Comparison of ENCODE assay signal across 20 mouse cellular contexts in the genomic region with DNA sequence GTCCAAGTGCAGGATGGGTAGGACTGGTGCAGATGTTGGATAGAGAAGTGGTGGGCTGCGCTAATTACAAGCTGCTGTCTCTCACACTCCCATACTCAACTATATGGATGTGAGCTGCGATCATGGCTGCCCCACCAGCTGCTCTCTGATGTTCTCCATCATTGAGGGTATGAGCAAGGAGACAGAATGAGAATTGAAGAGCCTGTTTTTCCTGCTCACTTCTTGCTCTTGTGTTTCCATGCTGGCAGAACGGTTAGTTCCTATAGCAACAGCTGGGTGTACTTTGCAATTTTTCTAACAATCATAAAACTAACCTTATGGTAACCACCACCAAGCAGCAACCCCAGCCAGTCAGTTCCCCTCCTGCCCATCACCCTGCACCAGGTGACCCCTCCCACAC. TPM values are rescaled to one million over a fixed set of nuclear protein-coding genes. Genes with fewer than 3 reads are reported as not detected.
DNase-seq lines count a peak whose midpoint lies in the region; ATAC-seq and TF ChIP-seq lines count a peak whose summit lies in the region.
"Had no signal": no experiment of that assay in that cellular context is flagged by ENCODE, and none has a peak within 500 bp of the region (broad histone marks: within the 10 kb centered on the region; RNA-seq: fewer than 3 reads in every experiment).

No protein-coding gene starts in this region.

- no peaks in the 10 kb centered on the region for H3K27me3 ChIP-seq in forebrain, postnatal 0 days (ENCODE audit: insufficient read depth, low read length)
- H3K27me3 ChIP-seq in forebrain, embryonic 10.5 days (ENCODE audit: poor library complexity, severe bottlenecking), result no peaks in the 10 kb centered on the region
- H3K27me3 ChIP-seq in limb, embryonic 11.5 days (ENCODE audit: control insufficient read depth, insufficient read depth, low read length), result no peaks in the 10 kb centered on the region
- no peaks in the 10 kb centered on the region for H3K27me3 ChIP-seq in limb, embryonic 10.5 days (ENCODE audit: low read depth, poor library complexity, severe bottlenecking)
- H3K27me3 ChIP-seq: embryonic facial prominence, embryonic 12.5 days; embryonic facial prominence, embryonic 15.5 days; forebrain, embryonic 13.5 days; forebrain, embryonic 15.5 days had no signal

- no peaks in the 10 kb centered on the region for H3K4me1 ChIP-seq in forebrain, postnatal 0 days (ENCODE audit: insufficient read depth)
- no peaks in the 10 kb centered on the region for H3K4me1 ChIP-seq in forebrain, embryonic 10.5 days
- H3K4me1 ChIP-seq in limb, embryonic 11.5 days (ENCODE audit: control insufficient read depth, insufficient read depth, low read length), result no peaks in the 10 kb centered on the region
- no peaks in the 10 kb centered on the region for H3K4me1 ChIP-seq in limb, embryonic 10.5 days
- H3K4me1 ChIP-seq: embryonic facial prominence, embryonic 12.5 days; embryonic facial prominence, embryonic 15.5 days; forebrain, embryonic 13.5 days; forebrain, embryonic 15.5 days had no signal

- no peak overlapping the region for H3K9ac ChIP-seq in forebrain, postnatal 0 days
- no peak overlapping the region for H3K9ac ChIP-seq in limb, embryonic 11.5 days (ENCODE audit: low read length)
- H3K9ac ChIP-seq: embryonic facial prominence, embryonic 12.5 days; embryonic facial prominence, embryonic 15.5 days; forebrain, embryonic 13.5 days; forebrain, embryonic 15.5 days had no signal

- H3K27ac ChIP-seq in forebrain, postnatal 0 days (ENCODE audit: low read depth, low read length), result no peak overlapping the region
- no peak overlapping the region for H3K27ac ChIP-seq in forebrain, embryonic 10.5 days
- H3K27ac ChIP-seq in limb, embryonic 11.5 days (replicated peaks; ENCODE audit: low read depth, low read length), result no peak overlapping the region
- H3K27ac ChIP-seq in limb, embryonic 10.5 days, result no peak overlapping the region
- H3K27ac ChIP-seq: embryonic facial prominence, embryonic 12.5 days; embryonic facial prominence, embryonic 15.5 days; forebrain, embryonic 13.5 days; forebrain, embryonic 15.5 days had no signal

- peak; percentile 56 for ATAC-seq in forebrain, postnatal 0 days
- 0 out of 2 replicates have a peak, but pooled peaks have one; percentile 17 for ATAC-seq in limb, embryonic 11.5 days (ENCODE audit: insufficient number of reproducible peaks, low FRiP score, low TSS enrichment, low read depth)
- ATAC-seq: forebrain, embryonic 13.5 days; forebrain, embryonic 15.5 days had no signal

- no peak for TF ChIP-seq CTCF in forebrain, postnatal 0 days (IDR thresholded peaks at IDR 0.05; ENCODE audit: low read depth)

- no peaks in the 10 kb centered on the region for H3K36me3 ChIP-seq in forebrain, postnatal 0 days (ENCODE audit: insufficient read depth)
- no peaks in the 10 kb centered on the region for H3K36me3 ChIP-seq in forebrain, embryonic 10.5 days (replicated peaks)
- no peaks in the 10 kb centered on the region for H3K36me3 ChIP-seq in limb, embryonic 11.5 days (ENCODE audit: control insufficient read depth, insufficient read depth, low read length)
- H3K36me3 ChIP-seq in limb, embryonic 10.5 days, result no peaks in the 10 kb centered on the region
- H3K36me3 ChIP-seq: embryonic facial prominence, embryonic 12.5 days; embryonic facial prominence, embryonic 15.5 days; forebrain, embryonic 15.5 days had no signal

- 78% methylated on average over 3 of the region's 3 CpGs for WGBS in forebrain, postnatal 0 days
- 93% methylated on average over 3 of the region's 3 CpGs for WGBS in forebrain, embryonic 10.5 days
- 92% methylated on average over 3 of the region's 3 CpGs for WGBS in limb, embryonic 11.5 days
- 84% methylated on average over 3 of the region's 3 CpGs for WGBS in limb, embryonic 10.5 days

- H3K9me3 ChIP-seq in forebrain, postnatal 0 days (ENCODE audit: low read length), result no peaks in the 10 kb centered on the region
- no peaks in the 10 kb centered on the region for H3K9me3 ChIP-seq in forebrain, embryonic 10.5 days
- H3K9me3 ChIP-seq in limb, embryonic 11.5 days (ENCODE audit: control insufficient read depth, low read length), result no peaks in the 10 kb centered on the region
- no peaks in the 10 kb centered on the region for H3K9me3 ChIP-seq in limb, embryonic 10.5 days (replicated peaks)
- H3K9me3 ChIP-seq: embryonic facial prominence, embryonic 12.5 days; embryonic facial prominence, embryonic 15.5 days; forebrain, embryonic 13.5 days; forebrain, embryonic 15.5 days had no signal

- no peak overlapping the region for H3K4me2 ChIP-seq in forebrain, postnatal 0 days (ENCODE audit: low read depth)
- no peak overlapping the region for H3K4me2 ChIP-seq in limb, embryonic 11.5 days (ENCODE audit: low read depth, severe bottlenecking)
- H3K4me2 ChIP-seq: embryonic facial prominence, embryonic 12.5 days; embryonic facial prominence, embryonic 15.5 days; forebrain, embryonic 13.5 days; forebrain, embryonic 15.5 days had no signal

- peak; percentile 3 for DNase-seq in forebrain, postnatal 0 days
- DNase-seq in forebrain, embryonic 10.5 days (ENCODE audit: extremely low spot score, low spot score), result no peak
- no peak for DNase-seq in limb, embryonic 11.5 days (ENCODE audit: low spot score)
- DNase-seq in limb, embryonic 10.5 days (ENCODE audit: low spot score), result no peak
- DNase-seq: adrenal gland, adult 2 months; adrenal gland, postnatal 10 days; adrenal gland, postnatal 25 days; cerebellum, adult 11 months; cerebellum, adult 18-20 months; cerebellum, adult 8-10 months; cerebellum, adult 9-11 months; cerebellum, postnatal 14 days; cerebellum, postnatal 36 days; embryo, embryonic 11 days had no signal

- no peak overlapping the region for H3K4me3 ChIP-seq in forebrain, postnatal 0 days (ENCODE audit: low read depth, low read length)
- no peak overlapping the region for H3K4me3 ChIP-seq in forebrain, embryonic 10.5 days
- no peak overlapping the region for H3K4me3 ChIP-seq in limb, embryonic 11.5 days (ENCODE audit: low read depth, low read length)
- H3K4me3 ChIP-seq in limb, embryonic 10.5 days, result no peak overlapping the region
- H3K4me3 ChIP-seq: embryonic facial prominence, embryonic 12.5 days; embryonic facial prominence, embryonic 15.5 days; erythroblast, embryonic 14.5 days; forebrain, embryonic 13.5 days; forebrain, embryonic 15.5 days had no signal

RNA-seq across cellular contexts. Expression of a gene that starts 39.8 kb away (rescaled TPM):
- total RNA-seq in forebrain, postnatal 0 days (2014; rRNA removed), result 31.7 and 40.6 TPM in 2 replicates
- polyA plus RNA-seq in forebrain, postnatal 0 days (2015; fragmentation: Nextera tagmentation; extraction: Ambion mirVana), result 15.3 and 27.0 TPM in 2 replicates
- polyA plus RNA-seq in forebrain, embryonic 10.5 days (2016; fragmentation: Nextera tagmentation; extraction: Ambion mirVana), result 0.16 and 0.26 TPM in 2 replicates
- 0.57 and 0.71 TPM in 2 replicates for polyA plus RNA-seq in limb, embryonic 11.5 days (2014; fragmentation: Nextera tagmentation; extraction: Ambion mirVana)
- polyA plus RNA-seq in limb, embryonic 10.5 days (2016; fragmentation: Nextera tagmentation; extraction: Ambion mirVana), result 0.41 and 0.45 TPM in 2 replicates
- total RNA-seq: MEL had no signal
